Mouse (Mus musculus) frontal cortex, adult (tissue): ENCODE measurements around the gene Olfr620.

Source experiments
- ATAC-seq: cut with Nextera tagmentation; 2 replicates; pipeline ENCODE4 v1.9.2; 2017; ENCODE audit warnings: mild to moderate bottlenecking, moderate library complexity, mixed read lengths; ENCODE audit not compliant: low TSS enrichment

Olfr620 gene

GRCm38 (mm10) chr7:103612434-103612833 lies at the start of gene Olfr620:
Olfr620 (minus strand) TSS chr7:103612534.
- ATAC-seq, result no peak

GRCm38 (mm10) chr7:103644070-103644469 lies 31.7 kb upstream of the Olfr620 start:
- ATAC-seq, result no peak

GRCm38 (mm10) chr7:103642602-103643001 lies 30.3 kb upstream of the Olfr620 start, which contains the start of gene Olfr622:
Olfr622 (minus strand) TSS chr7:103642702.
- no peak for ATAC-seq

- no peak for ATAC-seq
Measured at GRCm38 (mm10) chr7:103636795-103637194, 24.5 kb upstream of the Olfr620 start.

- no peak for ATAC-seq
Measured at GRCm38 (mm10) chr7:103607425-103607824, 4.9 kb downstream of the Olfr620 start.

GRCm38 (mm10) chr7:103600275-103600674 lies 12.1 kb downstream of the Olfr620 start, which contains the start of gene Olfr619:
Olfr619 (plus strand) TSS chr7:103600575.
- no peak for ATAC-seq

- ATAC-seq, result no peak
Measured at GRCm38 (mm10) chr7:103589803-103590202, 22.5 kb downstream of the Olfr620 start, which contains the start of gene Olfr618. Olfr618 (plus strand) TSS chr7:103590103.

GRCm38 (mm10) chr7:103572761-103573160 lies 39.6 kb downstream of the Olfr620 start, which contains the start of gene Olfr617:
Olfr617 (plus strand) TSS chr7:103573061.
- ATAC-seq, result no peak

- ATAC-seq, result no peak
Measured at GRCm38 (mm10) chr7:103569043-103569442, 43.3 kb downstream of the Olfr620 start, which contains the start of gene Olfr616. Olfr616 (minus strand) TSS chr7:103569143.

GRCm38 (mm10) chr7:103555779-103556178 lies 56.6 kb downstream of the Olfr620 start, which contains the start of gene Olfr615:
Olfr615 (plus strand) TSS chr7:103556079.
- no peak for ATAC-seq
